Mouse (Mus musculus): ENCODE data around the gene Tbc1d8. TPM values are rescaled to one million over a fixed set of nuclear protein-coding genes. Genes with fewer than 3 reads are reported as not detected.

The Tbc1d8 gene
- 7.0 and 12.6 TPM in 2 replicates for total RNA-seq (2014; rRNA removed)
- 8.2 and 13.9 TPM in 2 replicates for polyA plus RNA-seq (2012; rRNA removed)

DNA sequence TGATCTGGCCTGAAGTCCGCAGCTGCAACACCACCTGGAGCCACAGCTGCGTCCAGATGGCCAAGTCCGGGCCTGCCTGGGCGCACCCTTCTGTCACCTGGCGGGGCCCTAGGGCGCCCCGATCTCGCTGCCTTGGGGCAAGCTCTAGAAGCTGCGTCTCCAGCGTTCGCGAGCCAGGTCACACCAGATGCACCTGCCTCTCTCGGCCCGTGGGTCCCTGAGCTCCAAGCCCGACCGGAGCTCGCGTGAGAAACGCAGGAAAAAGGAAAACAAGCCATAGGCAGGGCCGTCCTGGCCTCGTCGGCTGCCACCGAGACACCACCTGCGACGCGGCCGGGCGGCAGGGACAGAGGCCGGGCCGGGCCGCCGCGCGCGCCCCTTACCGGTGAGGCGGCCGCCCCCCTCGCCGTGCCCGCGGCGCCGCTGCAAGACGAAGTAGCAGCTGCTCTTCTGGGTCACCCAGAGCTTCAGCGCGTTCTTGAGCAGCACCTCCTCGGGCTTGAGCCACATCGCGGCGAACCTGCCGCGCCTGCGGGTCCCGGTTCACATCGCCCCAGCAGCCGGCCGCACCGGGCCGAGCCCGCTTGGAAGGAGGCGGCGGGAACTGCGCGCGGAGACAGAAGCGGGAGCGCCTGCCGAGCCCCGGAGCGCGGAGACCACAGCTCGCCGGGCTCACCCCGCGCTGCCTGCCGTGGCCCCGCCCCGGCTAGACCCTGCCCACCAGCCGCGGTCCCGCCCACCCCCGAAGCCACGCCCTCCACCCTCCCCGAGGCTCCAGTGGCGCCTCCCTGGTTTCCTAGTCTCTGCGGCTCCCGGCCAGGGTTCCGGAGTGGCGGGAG lies at the start of gene Tbc1d8:
TSS of gene Tbc1d8 (minus strand) at position 699 of the 839 bp plus-strand sequence.
- WGBS, result under 1% methylated on average over 79 of the region's 90 CpGs
- TF ChIP-seq POLR2A (IDR thresholded peaks at IDR 0.05; ENCODE audit: extremely low read depth, insufficient read depth, low read length), result peak; percentile 94
- TF ChIP-seq CTCF (IDR thresholded peaks at IDR 0.05; ENCODE audit: low read depth, low read length), result no peak
- DNase-seq (ENCODE audit: extremely low read depth, low read depth, low spot score), result peak; percentile 58

DNA sequence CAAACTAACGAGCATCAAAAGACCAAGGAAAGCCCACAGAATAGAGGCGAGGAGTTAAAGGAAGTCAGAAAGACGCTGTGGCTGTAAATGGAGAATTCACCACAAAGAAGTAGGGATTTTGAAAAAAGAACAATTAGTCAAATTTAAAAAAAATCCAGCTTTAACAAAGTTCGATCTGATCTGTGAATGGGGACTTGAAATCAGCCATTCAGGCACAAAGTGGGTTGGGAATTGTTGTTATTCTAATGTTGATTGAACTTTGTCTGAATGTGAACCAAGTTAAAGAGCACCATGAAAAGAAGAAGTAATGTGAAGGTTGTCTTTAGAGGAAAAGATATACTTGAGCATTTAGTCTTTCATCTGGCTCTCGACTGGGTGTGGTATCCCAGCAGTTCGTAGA lies 49.8 kb upstream of the Tbc1d8 start:
- DNase-seq (ENCODE audit: extremely low read depth, low read depth, low spot score), result no peak
- TF ChIP-seq POLR2A (IDR thresholded peaks at IDR 0.05; ENCODE audit: extremely low read depth, insufficient read depth, low read length) (no peak), CTCF (IDR thresholded peaks at IDR 0.05; ENCODE audit: low read depth, low read length) (no peak)
- H3K36me3 ChIP-seq (ENCODE audit: control insufficient read depth, insufficient read depth, low read length), result no peaks in the 10 kb centered on the region
- no peaks in the 10 kb centered on the region for H3K79me2 ChIP-seq (ENCODE audit: control insufficient read depth, insufficient read depth, low read length)
- no peak overlapping the region for H3K27ac ChIP-seq (replicated peaks; ENCODE audit: insufficient read depth, low read depth, low read length)
- H3K4me3 ChIP-seq (ENCODE audit: insufficient read depth, low read depth, low read length), result no peak overlapping the region
- H3K9ac ChIP-seq (ENCODE audit: low read depth, low read length), result no peak overlapping the region
- no peaks in the 10 kb centered on the region for H3K27me3 ChIP-seq (ENCODE audit: control insufficient read depth, insufficient read depth, low read length)
- peaks cover 2% of the 10 kb centered on the region; the same call in 1 of the 2 replicates for H3K4me1 ChIP-seq (ENCODE audit: control insufficient read depth, insufficient read depth, low read length)
- WGBS, result 80% methylated on average over 6 of the region's 6 CpGs

More for the DNA sequence above, at the start of gene Tbc1d8:
- H3K27ac ChIP-seq (replicated peaks; ENCODE audit: insufficient read depth, low read depth, low read length), result peak within 1 kb of the TSS; percentile 85
- peak within 1 kb of the TSS; percentile 96 for H3K9ac ChIP-seq (ENCODE audit: low read depth, low read length)
- peaks cover 14% of the 10 kb centered on the region for H3K4me1 ChIP-seq (ENCODE audit: control insufficient read depth, insufficient read depth, low read length)
- H3K27me3 ChIP-seq (ENCODE audit: control insufficient read depth, insufficient read depth, low read length), result no peaks in the 10 kb centered on the region
- H3K36me3 ChIP-seq (ENCODE audit: control insufficient read depth, insufficient read depth, low read length), result peaks cover 1% of the 10 kb centered on the region; the same call in 1 of the 2 replicates
- peaks cover 21% of the 10 kb centered on the region for H3K79me2 ChIP-seq (ENCODE audit: control insufficient read depth, insufficient read depth, low read length)
- peak within 1 kb of the TSS; percentile 94 for H3K4me3 ChIP-seq (ENCODE audit: insufficient read depth, low read depth, low read length)

GRCm38 (mm10) chr1:39527432-39527831 lies 48.9 kb upstream of the Tbc1d8 start:
- peak; percentile 59 for DNase-seq (ENCODE audit: extremely low read depth, low read depth, low spot score)
- Histone ChIP-seq H3K4me3 (ENCODE audit: insufficient read depth, low read depth, low read length) (no peak overlapping the region), H3K4me1 (ENCODE audit: control insufficient read depth, insufficient read depth, low read length) (peaks cover 2% of the 10 kb centered on the region; the same call in 1 of the 2 replicates), H3K27ac (replicated peaks; ENCODE audit: insufficient read depth, low read depth, low read length) (no peak overlapping the region), H3K36me3 (ENCODE audit: control insufficient read depth, insufficient read depth, low read length) (no peaks in the 10 kb centered on the region), H3K9ac (ENCODE audit: low read depth, low read length) (no peak overlapping the region), H3K79me2 (ENCODE audit: control insufficient read depth, insufficient read depth, low read length) (no peaks in the 10 kb centered on the region), H3K27me3 (ENCODE audit: control insufficient read depth, insufficient read depth, low read length) (no peaks in the 10 kb centered on the region)
- no peak for TF ChIP-seq POLR2A (IDR thresholded peaks at IDR 0.05; ENCODE audit: extremely low read depth, insufficient read depth, low read length)
- peak; percentile 92 for TF ChIP-seq CTCF (IDR thresholded peaks at IDR 0.05; ENCODE audit: low read depth, low read length)
- 9% methylated on average over 7 of the region's 7 CpGs for WGBS

GRCm38 (mm10) chr1:39526371-39527167 lies 48.0 kb upstream of the Tbc1d8 start:
- no peak overlapping the region for H3K27ac ChIP-seq (replicated peaks; ENCODE audit: insufficient read depth, low read depth, low read length)
- H3K4me3 ChIP-seq (ENCODE audit: insufficient read depth, low read depth, low read length), result no peak overlapping the region
- no peak for DNase-seq (ENCODE audit: extremely low read depth, low read depth, low spot score)
- no peaks in the 10 kb centered on the region for H3K36me3 ChIP-seq (ENCODE audit: control insufficient read depth, insufficient read depth, low read length)
- H3K4me1 ChIP-seq (ENCODE audit: control insufficient read depth, insufficient read depth, low read length), result peaks cover 2% of the 10 kb centered on the region; the same call in 1 of the 2 replicates
- no peak for TF ChIP-seq CTCF (IDR thresholded peaks at IDR 0.05; ENCODE audit: low read depth, low read length)
- H3K27me3 ChIP-seq (ENCODE audit: control insufficient read depth, insufficient read depth, low read length), result no peaks in the 10 kb centered on the region
- no peaks in the 10 kb centered on the region for H3K79me2 ChIP-seq (ENCODE audit: control insufficient read depth, insufficient read depth, low read length)
- H3K9ac ChIP-seq (ENCODE audit: low read depth, low read length), result no peak overlapping the region
- WGBS, result 82% methylated on average over 9 of the region's 9 CpGs

DNA sequence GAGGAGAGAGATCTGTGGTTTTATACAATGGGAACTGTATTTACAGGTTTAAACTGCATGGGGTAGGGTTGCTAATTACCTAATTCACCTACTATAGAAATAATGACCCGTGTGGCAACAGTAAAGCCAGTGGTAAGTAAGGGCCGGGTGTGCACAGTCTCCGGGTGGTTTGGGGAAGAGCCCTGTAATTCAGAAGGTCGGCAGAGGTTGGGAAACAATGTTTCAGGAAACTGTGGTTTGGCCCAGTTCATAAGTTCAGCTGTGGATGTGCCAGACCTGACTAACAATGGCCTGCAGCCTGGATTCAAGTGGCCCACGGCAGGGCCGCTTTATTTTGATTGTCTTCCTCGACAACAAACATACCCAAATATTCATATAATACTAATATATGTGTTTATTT lies 47.2 kb upstream of the Tbc1d8 start:
- H3K4me1 ChIP-seq (ENCODE audit: control insufficient read depth, insufficient read depth, low read length), result peaks cover 2% of the 10 kb centered on the region; the same call in 1 of the 2 replicates
- no peaks in the 10 kb centered on the region for H3K79me2 ChIP-seq (ENCODE audit: control insufficient read depth, insufficient read depth, low read length)
- no peak overlapping the region for H3K9ac ChIP-seq (ENCODE audit: low read depth, low read length)
- no peak for DNase-seq (ENCODE audit: extremely low read depth, low read depth, low spot score)
- 64% methylated on average over 7 of the region's 7 CpGs for WGBS
- H3K4me3 ChIP-seq (ENCODE audit: insufficient read depth, low read depth, low read length), result no peak overlapping the region
- TF ChIP-seq CTCF (IDR thresholded peaks at IDR 0.05; ENCODE audit: low read depth, low read length) (no peak), POLR2A (IDR thresholded peaks at IDR 0.05; ENCODE audit: extremely low read depth, insufficient read depth, low read length) (no peak)
- no peak overlapping the region for H3K27ac ChIP-seq (replicated peaks; ENCODE audit: insufficient read depth, low read depth, low read length)
- no peaks in the 10 kb centered on the region for H3K36me3 ChIP-seq (ENCODE audit: control insufficient read depth, insufficient read depth, low read length)
- no peaks in the 10 kb centered on the region for H3K27me3 ChIP-seq (ENCODE audit: control insufficient read depth, insufficient read depth, low read length)

Data from liver, adult 2 months (tissue).